Mouse (Mus musculus): Measurements from ENCODE around the gene Utp20. TPM values are rescaled to one million over a fixed set of nuclear protein-coding genes. Genes with fewer than 3 reads are reported as not detected.

Utp20 gene
- polyA plus RNA-seq, 1 experiment from 2014 or later = 13.0 TPM

DNA sequence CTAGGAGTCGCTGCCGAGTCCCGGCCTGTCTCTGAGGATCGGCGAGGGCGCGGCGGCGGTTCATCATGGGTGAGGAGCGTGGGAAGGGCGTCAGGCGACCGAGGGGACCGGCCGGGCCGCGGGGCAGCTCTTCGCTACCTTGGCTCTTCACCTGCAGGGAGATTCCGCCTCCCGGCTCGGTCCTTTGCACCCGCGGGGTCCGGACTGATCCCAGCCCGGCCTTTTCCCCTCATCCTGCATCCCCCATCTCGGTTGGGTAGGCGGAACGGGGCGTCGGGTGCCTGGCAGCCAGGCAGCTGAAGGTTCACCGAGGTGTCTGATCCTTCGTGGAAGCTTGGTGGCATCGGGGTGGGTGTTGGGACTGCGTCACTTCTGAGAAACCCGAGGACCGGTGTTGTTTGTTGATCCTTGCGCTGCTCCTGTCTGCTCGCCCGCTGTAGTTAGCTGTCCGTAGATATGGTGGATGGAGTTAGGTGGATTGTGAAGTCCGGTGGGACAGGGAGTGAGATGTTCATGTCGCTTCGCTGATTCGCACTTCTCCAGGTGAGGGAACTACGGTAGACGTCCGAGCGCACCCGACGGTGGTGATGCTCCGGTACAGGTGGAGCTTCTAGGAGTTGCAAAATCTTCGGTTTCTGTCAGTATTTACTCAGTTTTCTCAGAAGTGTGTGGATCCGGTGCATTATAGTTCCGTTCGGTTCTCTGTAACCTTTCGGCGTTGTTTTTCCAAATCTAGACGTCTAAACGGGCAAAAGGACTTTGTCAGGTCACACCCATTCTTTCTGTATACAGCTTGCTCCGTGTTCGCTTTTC lies 94.9 kb downstream of the Utp20 start:
- peaks cover 11% of the 10 kb centered on the region; the same call in 1 of the 2 replicates for H3K36me3 ChIP-seq
- WGBS = 2% methylated on average over 60 of the region's 61 CpGs
- H3K9ac ChIP-seq = peak overlapping the region; percentile 96
- peak overlapping the region; percentile 81 for H3K4me2 ChIP-seq
- H3K9me3 ChIP-seq = no peaks in the 10 kb centered on the region
- peaks cover 13% of the 10 kb centered on the region for H3K4me1 ChIP-seq
- peak overlapping the region; percentile 75 for H3K4me3 ChIP-seq
- H3K27ac ChIP-seq = peak overlapping the region; percentile 91
- ATAC-seq (ENCODE audit: insufficient number of reproducible peaks, low FRiP score, low TSS enrichment, low read depth) = peak; percentile 38; the same call in 1 of the 2 replicates
- H3K27me3 ChIP-seq = no peaks in the 10 kb centered on the region

DNA sequence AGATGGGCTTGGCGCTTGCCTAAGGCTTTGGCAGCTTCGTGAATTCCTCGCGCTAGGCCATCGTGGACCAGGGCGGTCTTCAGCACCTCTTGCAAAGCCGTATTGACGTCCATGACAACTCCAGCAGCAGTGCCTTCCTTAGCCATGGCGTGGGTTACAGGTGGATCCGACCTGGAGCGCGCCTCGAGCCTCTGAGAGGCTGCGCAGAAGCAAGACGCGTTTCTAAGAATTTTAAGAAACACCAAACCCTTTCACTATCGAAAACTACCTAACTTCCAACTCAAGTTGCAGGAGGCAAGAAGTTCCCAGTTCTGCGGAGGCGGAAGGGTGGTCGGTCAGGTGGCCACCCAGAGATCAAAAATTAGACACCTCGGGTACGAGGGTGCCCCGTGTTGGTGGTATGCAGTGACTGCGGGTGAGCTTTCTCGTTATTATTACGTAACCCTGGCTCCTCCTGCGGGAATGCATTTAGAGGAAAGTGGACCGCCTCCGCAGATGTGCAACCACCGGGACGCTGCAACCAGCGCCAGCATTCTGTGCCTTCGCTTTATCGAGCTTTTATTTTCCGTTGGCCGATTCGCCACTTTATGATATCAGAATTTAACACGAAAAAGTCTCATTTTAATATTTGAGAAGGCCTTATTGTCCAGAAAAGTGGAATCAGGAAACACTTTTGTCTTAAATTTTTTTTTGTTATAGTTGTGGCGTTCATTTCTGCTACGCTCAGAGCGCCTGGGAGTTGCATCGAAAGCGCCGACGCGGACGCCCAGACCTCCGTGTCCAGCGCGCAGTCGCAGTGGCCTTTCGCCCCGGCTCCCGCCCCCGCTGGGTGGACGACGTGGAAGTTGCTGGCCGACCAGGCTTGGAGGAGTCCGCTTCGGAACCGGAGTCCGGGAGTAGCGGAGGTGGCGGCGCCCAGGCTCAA lies 95.8 kb downstream of the Utp20 start, which contains the start of gene Arl1:
Gene Arl1, plus strand, starts transcription at position 288 of the 925 bp plus-strand sequence.
- no peaks in the 10 kb centered on the region for H3K9me3 ChIP-seq
- WGBS = under 1% methylated on average over 64 of the region's 65 CpGs
- peak; percentile 90 for ATAC-seq (ENCODE audit: insufficient number of reproducible peaks, low FRiP score, low TSS enrichment, low read depth)
- H3K4me1 ChIP-seq = peaks cover 13% of the 10 kb centered on the region
- H3K4me3 ChIP-seq = peak within 1 kb of the TSS; percentile 75
- peak within 1 kb of the TSS; percentile 96 for H3K9ac ChIP-seq
- H3K27ac ChIP-seq = peak within 1 kb of the TSS; percentile 91
- peaks cover 4% of the 10 kb centered on the region; the same call in 1 of the 2 replicates for H3K36me3 ChIP-seq
- H3K4me2 ChIP-seq = peak within 1 kb of the TSS; percentile 81
- no peaks in the 10 kb centered on the region for H3K27me3 ChIP-seq

DNA sequence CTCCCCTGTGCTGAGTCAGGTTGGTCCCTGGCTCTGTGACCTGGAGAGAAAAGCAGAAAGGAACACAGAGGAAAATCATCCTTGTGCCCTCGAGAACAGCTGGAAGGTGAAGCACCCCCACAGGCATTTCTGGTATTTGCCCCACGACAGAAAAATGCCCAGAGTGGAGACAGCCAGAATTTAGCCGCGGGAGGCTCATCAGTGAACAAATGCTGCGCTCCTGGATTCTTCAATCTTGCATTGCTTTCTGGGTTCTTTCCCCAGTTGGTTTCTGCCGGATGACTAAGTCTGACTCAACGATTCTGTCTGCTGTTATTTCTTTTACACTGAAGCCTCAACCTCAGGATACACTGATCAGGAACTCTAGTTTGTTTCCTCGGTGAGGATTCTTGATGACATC lies 98.4 kb downstream of the Utp20 start:
- Histone ChIP-seq H3K27ac (no peak overlapping the region), H3K36me3 (no peaks in the 10 kb centered on the region), H3K9me3 (no peaks in the 10 kb centered on the region), H3K4me3 (no peak overlapping the region), H3K4me2 (no peak overlapping the region), H3K27me3 (no peaks in the 10 kb centered on the region), H3K9ac (no peak overlapping the region), H3K4me1 (peaks cover 13% of the 10 kb centered on the region)
- 66% methylated on average over 8 of the region's 8 CpGs for WGBS
- ATAC-seq (ENCODE audit: insufficient number of reproducible peaks, low FRiP score, low TSS enrichment, low read depth) = no peak

DNA sequence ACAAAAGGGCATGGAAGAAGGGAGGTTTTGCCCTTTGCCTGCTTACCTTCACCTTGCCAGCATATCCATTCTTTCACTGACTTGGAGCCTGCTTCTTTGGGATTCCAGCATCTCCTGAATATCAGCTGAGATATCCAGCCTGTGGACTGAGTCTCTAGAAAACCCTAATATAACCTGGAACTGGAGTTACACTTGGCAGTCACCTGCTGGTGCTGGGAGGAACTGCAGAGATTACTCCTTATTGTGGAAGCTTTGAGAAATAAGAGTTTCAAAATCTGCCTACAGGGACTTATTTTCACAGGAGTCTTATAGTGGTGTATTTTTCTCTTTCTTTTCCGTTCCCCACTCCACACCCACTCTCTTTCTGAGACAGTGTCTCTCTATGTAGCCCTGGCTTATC lies 99.5 kb downstream of the Utp20 start:
- ATAC-seq (ENCODE audit: insufficient number of reproducible peaks, low FRiP score, low TSS enrichment, low read depth) = no peak

DNA sequence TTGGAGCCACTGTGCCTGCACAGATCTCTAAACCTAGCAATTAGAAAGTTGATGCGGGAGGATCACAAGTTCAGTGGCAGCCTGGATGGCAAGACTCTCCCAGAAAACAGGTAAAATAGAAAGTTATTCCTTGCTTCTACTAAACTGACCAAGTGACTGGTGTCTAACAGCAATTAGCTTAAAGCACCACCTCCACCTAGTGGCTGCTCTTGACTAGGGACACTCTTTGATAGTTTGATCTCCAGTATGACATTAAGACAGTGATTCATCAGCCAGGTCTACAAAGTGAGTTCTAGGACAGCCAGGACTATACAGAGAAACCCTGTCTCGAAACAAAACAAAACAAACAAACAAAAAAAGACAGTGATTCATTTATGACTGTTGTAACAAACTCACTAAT lies 101.3 kb downstream of the Utp20 start:
- H3K27me3 ChIP-seq = no peaks in the 10 kb centered on the region
- 46% methylated on average over 2 of the region's 2 CpGs for WGBS

More for the DNA sequence above, 99.5 kb downstream of the Utp20 start:
- no peak overlapping the region for H3K27ac ChIP-seq
- no peak overlapping the region for H3K9ac ChIP-seq
- no peaks in the 10 kb centered on the region for H3K9me3 ChIP-seq
- WGBS = 25% methylated on average over 1 of the region's 1 CpGs
- peaks cover 5% of the 10 kb centered on the region for H3K4me1 ChIP-seq
- H3K36me3 ChIP-seq = no peaks in the 10 kb centered on the region
- no peak overlapping the region for H3K4me2 ChIP-seq
- H3K4me3 ChIP-seq = no peak overlapping the region
- H3K27me3 ChIP-seq = no peaks in the 10 kb centered on the region

DNA sequence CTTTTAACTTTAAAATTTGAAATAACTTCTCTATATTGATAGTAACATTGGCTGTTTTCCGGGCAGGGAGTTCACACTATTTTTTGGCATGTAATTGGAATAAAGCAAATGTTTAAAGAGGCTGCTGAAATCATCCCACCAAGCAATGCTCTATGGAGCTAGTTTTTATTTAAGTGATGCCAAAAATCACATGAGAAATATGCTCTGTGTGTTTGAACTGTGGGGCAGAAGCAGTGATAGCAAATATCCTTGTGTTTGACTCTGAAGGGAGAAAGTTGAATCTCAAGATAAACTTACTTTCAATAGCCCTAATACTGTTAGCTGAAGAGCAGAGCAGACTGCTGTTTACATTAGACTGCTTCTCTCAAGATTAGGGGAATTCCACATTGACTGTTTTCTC lies 107.0 kb downstream of the Utp20 start:
- Histone ChIP-seq H3K9me3 (no peaks in the 10 kb centered on the region), H3K4me1 (no peaks in the 10 kb centered on the region), H3K4me3 (no peak overlapping the region), H3K9ac (no peak overlapping the region), H3K27ac (no peak overlapping the region), H3K36me3 (no peaks in the 10 kb centered on the region), H3K27me3 (no peaks in the 10 kb centered on the region), H3K4me2 (no peak overlapping the region)
- 79% methylated on average over 1 of the region's 1 CpGs for WGBS
- no peak for ATAC-seq (ENCODE audit: insufficient number of reproducible peaks, low FRiP score, low TSS enrichment, low read depth)

More for the DNA sequence above, 101.3 kb downstream of the Utp20 start:
- peaks cover 3% of the 10 kb centered on the region; the same call in 1 of the 2 replicates for H3K4me1 ChIP-seq
- no peak overlapping the region for H3K4me2 ChIP-seq
- H3K9ac ChIP-seq = no peak overlapping the region
- no peak for ATAC-seq (ENCODE audit: insufficient number of reproducible peaks, low FRiP score, low TSS enrichment, low read depth)
- H3K36me3 ChIP-seq = no peaks in the 10 kb centered on the region
- H3K4me3 ChIP-seq = no peak overlapping the region
- no peak overlapping the region for H3K27ac ChIP-seq
- no peaks in the 10 kb centered on the region for H3K9me3 ChIP-seq

DNA sequence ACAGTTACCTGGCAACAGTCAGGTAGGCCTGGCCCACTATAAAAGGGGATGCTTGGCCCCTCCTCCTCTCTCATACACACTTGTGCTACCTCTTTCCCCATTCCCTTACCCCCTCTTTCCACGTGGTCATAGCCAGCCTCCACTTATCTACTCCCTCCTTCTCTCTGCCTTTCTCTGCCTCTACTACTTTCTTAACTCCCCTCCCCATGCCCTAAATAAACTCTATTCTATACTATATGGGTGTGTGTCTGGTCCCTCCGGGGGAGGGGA lies 108.9 kb downstream of the Utp20 start:
- ATAC-seq (ENCODE audit: insufficient number of reproducible peaks, low FRiP score, low TSS enrichment, low read depth) = no peak
- H3K27me3 ChIP-seq = no peaks in the 10 kb centered on the region
- H3K27ac ChIP-seq = no peak overlapping the region
- H3K9me3 ChIP-seq = no peaks in the 10 kb centered on the region
- H3K4me1 ChIP-seq = no peaks in the 10 kb centered on the region
- no peak overlapping the region for H3K4me2 ChIP-seq
- no peak overlapping the region for H3K4me3 ChIP-seq
- no peaks in the 10 kb centered on the region for H3K36me3 ChIP-seq
- no peak overlapping the region for H3K9ac ChIP-seq
- 47% methylated on average over 2 of the region's 2 CpGs for WGBS

DNA sequence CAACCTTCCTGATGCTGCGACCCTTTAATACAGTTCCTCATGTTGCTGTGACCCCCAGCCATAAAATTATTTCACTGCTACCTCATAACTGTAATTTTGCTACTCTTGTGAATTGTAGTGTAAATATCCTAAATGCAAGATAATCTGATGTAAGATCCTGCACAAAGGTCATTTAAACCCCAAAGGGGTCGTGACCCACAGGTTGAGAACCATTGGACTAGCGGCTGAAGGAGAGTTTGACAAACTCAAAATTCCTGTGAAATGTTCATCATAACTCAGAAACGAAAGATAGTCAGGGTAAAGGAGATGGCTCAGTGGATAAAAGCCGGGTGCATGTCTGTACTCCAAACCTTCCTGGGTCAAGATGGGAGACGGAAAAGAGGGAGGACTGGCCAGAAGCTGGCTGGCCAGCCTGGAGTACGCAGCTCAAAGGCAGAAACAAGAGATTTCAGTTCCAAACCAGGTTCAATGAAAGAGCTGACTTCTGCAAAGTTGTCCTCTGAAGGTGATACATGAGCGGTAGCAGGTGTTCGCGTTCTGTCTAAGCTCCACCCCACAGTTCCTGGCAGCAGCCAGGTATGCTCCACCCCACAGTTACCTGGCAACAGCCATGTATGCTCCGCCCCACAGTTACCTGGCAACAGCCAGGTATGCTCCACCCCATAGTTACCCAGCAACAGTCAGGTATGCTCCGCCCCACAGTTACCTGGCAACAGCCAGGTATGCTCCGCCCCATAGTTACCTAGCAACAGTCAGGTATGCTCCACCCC lies 109.4 kb downstream of the Utp20 start:
- 49% methylated on average over 13 of the region's 13 CpGs for WGBS
- Histone ChIP-seq H3K9me3 (no peaks in the 10 kb centered on the region), H3K4me3 (no peak overlapping the region), H3K36me3 (no peaks in the 10 kb centered on the region), H3K4me2 (no peak overlapping the region), H3K4me1 (no peaks in the 10 kb centered on the region), H3K9ac (no peak overlapping the region), H3K27me3 (no peaks in the 10 kb centered on the region), H3K27ac (no peak overlapping the region)
- no peak for ATAC-seq (ENCODE audit: insufficient number of reproducible peaks, low FRiP score, low TSS enrichment, low read depth)

DNA sequence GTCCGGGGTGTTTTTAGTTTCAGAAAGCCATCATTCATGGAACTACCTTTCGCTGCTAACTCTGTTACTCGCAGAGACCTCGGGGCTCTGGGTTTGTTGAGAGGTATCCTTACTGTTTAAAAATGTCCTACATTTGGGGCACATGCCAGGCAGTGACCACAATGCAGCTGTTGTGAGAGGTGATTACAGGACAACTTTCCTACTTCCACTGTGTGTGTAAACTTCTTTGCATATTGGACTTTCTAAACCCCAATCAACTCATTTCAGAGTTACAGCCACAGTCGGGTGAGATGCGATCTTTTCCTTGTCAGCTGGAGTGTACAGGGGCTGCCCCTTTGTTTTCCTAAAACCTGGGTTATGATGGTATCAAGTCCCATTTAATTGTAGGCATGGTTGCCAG lies 111.0 kb downstream of the Utp20 start:
- Histone ChIP-seq H3K27ac (no peak overlapping the region), H3K27me3 (no peaks in the 10 kb centered on the region), H3K9me3 (no peaks in the 10 kb centered on the region), H3K4me1 (no peaks in the 10 kb centered on the region), H3K36me3 (no peaks in the 10 kb centered on the region), H3K4me3 (no peak overlapping the region), H3K4me2 (no peak overlapping the region), H3K9ac (no peak overlapping the region)
- ATAC-seq (ENCODE audit: insufficient number of reproducible peaks, low FRiP score, low TSS enrichment, low read depth) = no peak
- WGBS = 79% methylated on average over 6 of the region's 6 CpGs

DNA sequence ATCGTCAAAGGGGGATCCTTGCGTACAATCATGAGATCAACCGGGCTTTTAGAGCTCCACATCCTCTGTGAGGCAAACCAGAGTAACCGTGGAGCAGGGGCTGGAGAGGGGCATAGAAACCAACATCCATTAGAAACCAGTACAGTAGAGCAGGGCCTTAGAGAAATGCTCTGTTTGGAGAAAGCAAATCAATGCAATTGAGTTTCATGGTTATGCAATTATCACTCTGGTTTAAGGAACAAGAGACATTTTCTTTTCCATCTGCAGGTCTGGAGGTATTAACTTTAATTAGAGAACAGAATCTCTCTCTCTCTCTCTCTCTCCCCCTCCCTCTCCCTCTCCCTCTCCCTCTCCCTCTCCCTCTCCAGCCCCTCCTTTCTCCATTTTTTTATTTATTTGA lies 111.9 kb downstream of the Utp20 start:
- Histone ChIP-seq H3K4me1 (no peaks in the 10 kb centered on the region), H3K4me2 (no peak overlapping the region), H3K9ac (no peak overlapping the region), H3K27ac (no peak overlapping the region), H3K27me3 (no peaks in the 10 kb centered on the region), H3K36me3 (no peaks in the 10 kb centered on the region), H3K9me3 (no peaks in the 10 kb centered on the region), H3K4me3 (no peak overlapping the region)
- 85% methylated on average over 4 of the region's 4 CpGs for WGBS
- no peak for ATAC-seq (ENCODE audit: insufficient number of reproducible peaks, low FRiP score, low TSS enrichment, low read depth)

DNA sequence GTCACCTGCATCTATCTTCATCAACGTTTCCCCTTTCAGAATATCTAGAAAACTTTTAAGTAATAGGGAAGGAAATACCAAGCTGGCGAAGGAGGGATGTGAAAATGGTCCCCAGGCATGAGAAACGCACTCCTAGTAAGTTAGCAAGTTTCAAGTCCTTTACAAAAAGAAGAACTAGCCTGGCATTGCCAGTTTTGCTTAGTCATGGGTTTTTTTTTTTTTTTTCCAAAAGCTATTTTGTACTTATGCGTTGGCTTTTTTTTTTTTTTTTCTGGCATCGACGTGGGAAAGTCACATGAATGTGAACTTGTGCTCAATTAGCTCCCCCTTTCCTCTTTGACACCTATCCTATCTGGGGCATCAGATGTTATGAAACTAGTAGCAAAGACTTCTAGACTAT lies 114.2 kb downstream of the Utp20 start:
- Histone ChIP-seq H3K4me1 (no peaks in the 10 kb centered on the region), H3K27ac (no peak overlapping the region), H3K4me3 (no peak overlapping the region), H3K27me3 (no peaks in the 10 kb centered on the region), H3K9ac (no peak overlapping the region), H3K4me2 (no peak overlapping the region), H3K36me3 (no peaks in the 10 kb centered on the region), H3K9me3 (no peaks in the 10 kb centered on the region)
- 77% methylated on average over 6 of the region's 6 CpGs for WGBS
- ATAC-seq (ENCODE audit: insufficient number of reproducible peaks, low FRiP score, low TSS enrichment, low read depth) = no peak

All from limb, embryonic 15.5 days (tissue).